Mouse (Mus musculus): ENCODE data around the gene Nes. TPM values are rescaled to one million over a fixed set of nuclear protein-coding genes. Genes with fewer than 3 reads are reported as not detected.

The Nes gene
- polyA plus RNA-seq, 1 experiment from 2014 or later: 11.1 TPM

DNA sequence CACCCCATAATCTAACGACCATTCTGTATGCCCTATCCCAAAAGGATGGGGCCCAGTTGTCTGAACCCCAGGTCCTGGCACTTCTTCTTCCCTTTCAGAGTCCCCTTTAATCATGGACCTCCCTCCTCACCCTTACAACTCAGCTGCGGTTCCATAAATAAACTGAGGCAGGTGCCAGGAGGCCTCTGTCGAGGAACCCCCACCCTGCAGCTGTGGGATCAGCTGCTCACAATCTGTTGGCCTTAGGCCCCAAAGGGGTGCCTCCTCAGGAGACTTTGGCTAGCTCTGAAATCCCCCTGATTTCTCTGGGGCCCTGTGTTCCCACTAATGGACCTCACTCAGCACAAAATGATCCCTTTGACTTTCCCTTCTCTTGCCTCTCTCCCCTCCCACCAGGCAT lies 13.2 kb downstream of the Nes start:
- Histone ChIP-seq H3K27me3 (ENCODE audit: control insufficient read depth, insufficient read depth, low read length) (no peaks in the 10 kb centered on the region), H3K4me1 (ENCODE audit: control insufficient read depth, insufficient read depth, low read length) (peaks cover 40% of the 10 kb centered on the region), H3K27ac (ENCODE audit: low read depth, low read length) (no peak overlapping the region), H3K36me3 (ENCODE audit: control insufficient read depth, insufficient read depth, low read length) (no peaks in the 10 kb centered on the region), H3K9me3 (ENCODE audit: control insufficient read depth, low read length) (no peaks in the 10 kb centered on the region), H3K9ac (replicated peaks; ENCODE audit: low read depth, low read length) (no peak overlapping the region), H3K4me3 (ENCODE audit: low read depth, low read length) (no peak overlapping the region), H3K4me2 (ENCODE audit: low read depth, low read length) (no peak overlapping the region)
- no peak for ATAC-seq (ENCODE audit: low read depth)
- WGBS: 17% methylated on average over 3 of the region's 3 CpGs

DNA sequence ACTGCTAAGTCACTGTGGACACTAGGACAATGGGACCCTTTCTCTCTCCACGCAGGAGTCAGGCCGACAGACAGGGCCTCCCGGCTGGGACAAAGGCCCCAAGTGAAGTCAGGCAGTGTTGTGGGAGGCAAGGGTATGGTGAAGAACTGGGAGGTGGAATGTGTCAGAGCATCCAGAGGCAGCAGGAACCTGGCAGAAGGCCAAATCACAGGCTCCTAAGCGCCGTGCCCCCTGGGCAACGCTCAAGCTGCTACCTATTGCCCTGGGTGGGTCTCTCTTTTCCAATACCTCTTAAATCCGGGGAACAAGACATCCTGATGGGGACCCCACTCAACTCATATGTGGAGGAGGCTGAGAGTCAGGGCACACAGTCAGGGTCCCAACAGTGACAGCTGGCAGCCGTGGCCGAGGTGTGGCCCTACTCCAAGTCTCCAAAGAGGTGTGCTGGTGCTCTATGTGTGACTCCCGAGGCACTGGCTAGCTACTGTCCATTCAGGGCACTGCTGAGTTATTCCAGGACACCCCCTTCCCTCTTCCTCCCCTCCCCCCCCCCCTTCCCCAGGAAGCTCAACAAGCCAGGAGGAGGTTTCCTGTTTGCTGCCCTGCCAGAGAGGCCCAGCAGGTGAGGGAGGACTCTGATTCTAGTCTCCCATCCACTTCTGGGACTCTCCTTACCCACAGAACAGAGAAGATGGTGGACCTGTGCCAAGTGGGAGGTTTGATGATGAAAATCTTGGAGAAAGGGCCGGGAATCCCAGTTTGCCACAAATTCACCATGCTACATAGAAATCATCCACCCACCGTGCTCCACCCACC lies 14.8 kb downstream of the Nes start:
- H3K27me3 ChIP-seq (ENCODE audit: control insufficient read depth, insufficient read depth, low read length): no peaks in the 10 kb centered on the region
- 27% methylated on average over 12 of the region's 12 CpGs for WGBS
- H3K4me3 ChIP-seq (ENCODE audit: low read depth, low read length): no peak overlapping the region
- H3K9ac ChIP-seq (replicated peaks; ENCODE audit: low read depth, low read length): no peak overlapping the region
- H3K36me3 ChIP-seq (ENCODE audit: control insufficient read depth, insufficient read depth, low read length): no peaks in the 10 kb centered on the region
- peaks cover 40% of the 10 kb centered on the region for H3K4me1 ChIP-seq (ENCODE audit: control insufficient read depth, insufficient read depth, low read length)
- H3K4me2 ChIP-seq (ENCODE audit: low read depth, low read length): no peak overlapping the region
- 0 out of 2 replicates have a peak, but pooled peaks have one; percentile 3 for ATAC-seq (ENCODE audit: low read depth)
- peak overlapping the region; percentile 53; the same call in 1 of the 2 replicates for H3K27ac ChIP-seq (ENCODE audit: low read depth, low read length)
- no peaks in the 10 kb centered on the region for H3K9me3 ChIP-seq (ENCODE audit: control insufficient read depth, low read length)

DNA sequence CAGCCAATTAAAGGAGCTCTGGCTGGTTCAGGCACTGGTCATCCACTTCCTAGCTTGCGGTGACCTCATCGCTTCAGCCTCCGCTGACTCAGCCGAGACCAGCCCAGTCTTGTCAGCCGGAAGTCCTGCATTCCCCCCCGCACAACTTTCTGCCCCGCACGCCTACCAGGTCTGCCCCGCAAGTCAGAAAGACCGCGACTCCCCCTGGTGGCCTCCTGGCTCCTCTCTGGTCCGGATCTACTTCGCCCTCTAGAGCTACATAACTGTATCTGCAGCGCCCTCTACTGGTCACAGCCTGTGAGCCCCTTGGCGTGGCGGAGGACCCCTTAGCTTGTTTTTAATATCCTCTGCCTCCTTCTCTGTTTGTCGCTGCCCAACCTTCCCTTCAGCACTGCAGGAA lies 16.0 kb downstream of the Nes start:
- no peaks in the 10 kb centered on the region for H3K36me3 ChIP-seq (ENCODE audit: control insufficient read depth, insufficient read depth, low read length)
- under 1% methylated on average over 17 of the region's 17 CpGs for WGBS
- no peaks in the 10 kb centered on the region for H3K27me3 ChIP-seq (ENCODE audit: control insufficient read depth, insufficient read depth, low read length)
- H3K4me2 ChIP-seq (ENCODE audit: low read depth, low read length): peak overlapping the region; percentile 56
- H3K4me3 ChIP-seq (ENCODE audit: low read depth, low read length): peak overlapping the region; percentile 31
- H3K4me1 ChIP-seq (ENCODE audit: control insufficient read depth, insufficient read depth, low read length): peaks cover 38% of the 10 kb centered on the region
- no peaks in the 10 kb centered on the region for H3K9me3 ChIP-seq (ENCODE audit: control insufficient read depth, low read length)
- H3K9ac ChIP-seq (replicated peaks; ENCODE audit: low read depth, low read length): 0 out of 2 replicates have a peak overlapping the region, but pooled peaks have one; percentile 17
- H3K27ac ChIP-seq (ENCODE audit: low read depth, low read length): peak overlapping the region; percentile 66; the same call in 1 of the 2 replicates
- peak; percentile 83 for ATAC-seq (ENCODE audit: low read depth)

DNA sequence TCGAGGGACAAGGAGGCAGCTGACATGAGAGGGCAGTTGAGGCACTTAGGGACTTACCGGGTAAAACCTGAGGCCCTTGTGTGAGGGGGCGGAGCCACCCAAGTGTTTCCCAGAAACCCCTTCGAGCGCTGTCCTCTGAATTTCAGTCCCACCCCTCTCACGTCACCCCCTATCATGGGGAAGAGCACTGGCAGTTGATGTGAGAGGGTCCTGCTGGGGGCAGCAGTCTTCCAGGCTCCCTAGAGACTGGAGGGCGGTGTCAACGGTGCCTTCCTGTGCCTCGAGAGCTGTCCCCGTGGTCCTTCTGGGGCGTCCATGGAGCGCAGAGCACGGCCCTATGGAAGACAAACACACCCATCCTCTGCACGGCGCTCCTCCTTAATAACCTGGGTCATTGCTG lies 16.8 kb downstream of the Nes start:
- peak overlapping the region; percentile 66; the same call in 1 of the 2 replicates for H3K27ac ChIP-seq (ENCODE audit: low read depth, low read length)
- H3K36me3 ChIP-seq (ENCODE audit: control insufficient read depth, insufficient read depth, low read length): no peaks in the 10 kb centered on the region
- H3K27me3 ChIP-seq (ENCODE audit: control insufficient read depth, insufficient read depth, low read length): no peaks in the 10 kb centered on the region
- H3K4me1 ChIP-seq (ENCODE audit: control insufficient read depth, insufficient read depth, low read length): peaks cover 31% of the 10 kb centered on the region
- under 1% methylated on average over 15 of the region's 15 CpGs for WGBS
- H3K9ac ChIP-seq (replicated peaks; ENCODE audit: low read depth, low read length): peak overlapping the region; percentile 49
- no peaks in the 10 kb centered on the region for H3K9me3 ChIP-seq (ENCODE audit: control insufficient read depth, low read length)
- peak overlapping the region; percentile 31 for H3K4me3 ChIP-seq (ENCODE audit: low read depth, low read length)
- H3K4me2 ChIP-seq (ENCODE audit: low read depth, low read length): peak overlapping the region; percentile 56
- ATAC-seq (ENCODE audit: low read depth): peak; percentile 68

DNA sequence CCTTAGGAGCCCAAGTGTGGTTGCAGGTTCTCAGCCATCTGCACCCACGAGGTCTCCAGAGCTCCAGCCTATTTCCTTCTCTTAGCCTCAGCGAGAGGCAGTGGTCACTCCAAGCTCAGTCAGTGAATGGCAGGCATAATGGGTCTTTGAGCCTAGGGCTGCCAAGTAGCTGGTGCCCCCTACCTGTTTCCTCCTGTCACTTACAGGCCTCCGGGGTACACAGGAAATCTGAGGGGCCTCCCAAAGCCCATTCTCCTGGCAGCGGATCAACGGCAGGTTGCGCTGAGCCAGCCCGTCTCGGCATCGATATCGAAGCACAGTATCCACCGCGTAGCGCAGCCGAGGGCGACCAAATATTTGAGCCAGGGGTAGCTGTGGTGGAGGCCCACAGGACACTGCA lies 17.2 kb downstream of the Nes start:
- no peak for ATAC-seq (ENCODE audit: low read depth)
- no peaks in the 10 kb centered on the region for H3K9me3 ChIP-seq (ENCODE audit: control insufficient read depth, low read length)
- WGBS: 10% methylated on average over 15 of the region's 15 CpGs
- peak overlapping the region; percentile 56 for H3K4me2 ChIP-seq (ENCODE audit: low read depth, low read length)
- peak overlapping the region; percentile 31 for H3K4me3 ChIP-seq (ENCODE audit: low read depth, low read length)
- peak overlapping the region; percentile 58; the same call in 1 of the 2 replicates for H3K27ac ChIP-seq (ENCODE audit: low read depth, low read length)
- no peaks in the 10 kb centered on the region for H3K36me3 ChIP-seq (ENCODE audit: control insufficient read depth, insufficient read depth, low read length)
- peaks cover 29% of the 10 kb centered on the region for H3K4me1 ChIP-seq (ENCODE audit: control insufficient read depth, insufficient read depth, low read length)
- H3K27me3 ChIP-seq (ENCODE audit: control insufficient read depth, insufficient read depth, low read length): no peaks in the 10 kb centered on the region; the same call in 1 of the 2 replicates
- H3K9ac ChIP-seq (replicated peaks; ENCODE audit: low read depth, low read length): peak overlapping the region; percentile 49

DNA sequence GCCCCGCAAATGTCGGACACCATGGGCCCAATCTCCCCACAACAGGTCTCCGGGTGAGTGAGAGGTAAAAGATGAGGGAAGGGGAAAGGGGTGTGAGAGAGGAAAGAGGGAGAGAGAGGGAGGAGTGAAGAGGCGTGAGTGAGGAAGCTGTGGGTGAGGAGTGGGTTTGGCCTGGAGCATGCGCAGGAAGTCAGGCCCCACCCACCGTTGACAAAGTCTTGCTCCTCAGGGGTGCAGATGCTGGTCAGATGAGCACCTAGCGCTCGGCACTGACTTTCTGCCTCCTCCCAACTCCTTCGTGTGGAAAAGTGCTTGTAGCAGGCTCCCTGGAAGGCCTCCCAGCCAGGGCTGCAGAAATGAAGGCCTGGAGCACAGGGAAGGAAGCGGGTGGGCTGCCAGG lies 19.1 kb downstream of the Nes start:
- H3K9me3 ChIP-seq (ENCODE audit: control insufficient read depth, low read length): no peaks in the 10 kb centered on the region
- WGBS: 41% methylated on average over 10 of the region's 10 CpGs
- peaks cover 14% of the 10 kb centered on the region; the same call in 1 of the 2 replicates for H3K4me1 ChIP-seq (ENCODE audit: control insufficient read depth, insufficient read depth, low read length)
- peaks cover 11% of the 10 kb centered on the region for H3K27me3 ChIP-seq (ENCODE audit: control insufficient read depth, insufficient read depth, low read length)
- H3K4me2 ChIP-seq (ENCODE audit: low read depth, low read length): no peak overlapping the region
- no peak overlapping the region for H3K9ac ChIP-seq (replicated peaks; ENCODE audit: low read depth, low read length)
- ATAC-seq (ENCODE audit: low read depth): no peak
- H3K36me3 ChIP-seq (ENCODE audit: control insufficient read depth, insufficient read depth, low read length): no peaks in the 10 kb centered on the region
- no peak overlapping the region for H3K4me3 ChIP-seq (ENCODE audit: low read depth, low read length)
- H3K27ac ChIP-seq (ENCODE audit: low read depth, low read length): no peak overlapping the region

DNA sequence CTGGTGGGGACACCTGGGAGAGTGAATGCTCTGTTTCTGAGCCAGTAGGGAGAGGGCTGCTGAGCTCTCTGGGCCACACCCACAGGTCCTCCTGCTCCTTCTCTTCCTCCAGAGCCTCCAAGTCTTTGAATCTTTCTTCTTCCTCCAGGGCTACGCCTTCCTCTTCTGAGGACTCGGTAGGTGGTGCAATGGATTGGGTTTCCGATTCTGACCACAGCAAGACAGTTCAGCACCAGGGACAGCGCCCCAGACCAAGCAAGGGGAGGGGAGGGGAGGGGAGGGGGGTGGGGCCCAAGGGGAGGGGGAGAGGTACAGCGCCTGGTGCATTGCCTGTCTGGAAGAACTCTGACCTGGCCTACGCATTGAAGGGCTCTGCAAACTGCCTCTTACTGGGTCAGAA lies 22.6 kb downstream of the Nes start:
- ATAC-seq (ENCODE audit: low read depth): no peak
- no peak overlapping the region for H3K4me3 ChIP-seq (ENCODE audit: low read depth, low read length)
- H3K4me1 ChIP-seq (ENCODE audit: control insufficient read depth, insufficient read depth, low read length): peaks cover 9% of the 10 kb centered on the region; the same call in 1 of the 2 replicates
- H3K27me3 ChIP-seq (ENCODE audit: control insufficient read depth, insufficient read depth, low read length): peaks cover 41% of the 10 kb centered on the region
- H3K27ac ChIP-seq (ENCODE audit: low read depth, low read length): no peak overlapping the region
- H3K9ac ChIP-seq (replicated peaks; ENCODE audit: low read depth, low read length): no peak overlapping the region
- no peaks in the 10 kb centered on the region for H3K36me3 ChIP-seq (ENCODE audit: control insufficient read depth, insufficient read depth, low read length)
- no peak overlapping the region for H3K4me2 ChIP-seq (ENCODE audit: low read depth, low read length)
- 8% methylated on average over 6 of the region's 6 CpGs for WGBS
- no peaks in the 10 kb centered on the region for H3K9me3 ChIP-seq (ENCODE audit: control insufficient read depth, low read length)

DNA sequence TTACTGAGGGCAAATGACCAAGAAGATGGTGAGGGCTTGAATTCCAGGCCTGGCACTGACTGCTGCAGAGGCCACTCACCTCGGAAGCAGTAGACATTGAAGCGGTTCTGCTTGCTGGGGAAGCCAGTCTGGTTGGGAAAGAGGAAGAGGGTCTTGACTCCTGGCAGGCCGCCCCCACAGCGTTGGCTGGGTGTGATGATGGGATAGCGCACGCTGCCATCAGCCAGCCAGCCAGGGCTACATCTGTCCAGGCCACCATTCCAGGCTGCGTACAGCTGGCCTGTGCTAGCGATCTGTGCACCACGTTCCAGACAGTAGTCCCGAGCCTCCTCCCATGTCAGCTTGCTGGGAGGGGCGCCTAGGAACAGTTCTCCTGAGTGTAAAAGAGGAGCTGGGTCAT lies 24.5 kb downstream of the Nes start:
- Histone ChIP-seq H3K9me3 (ENCODE audit: control insufficient read depth, low read length) (no peaks in the 10 kb centered on the region), H3K27me3 (ENCODE audit: control insufficient read depth, insufficient read depth, low read length) (peaks cover 58% of the 10 kb centered on the region), H3K4me3 (ENCODE audit: low read depth, low read length) (no peak overlapping the region), H3K36me3 (ENCODE audit: control insufficient read depth, insufficient read depth, low read length) (no peaks in the 10 kb centered on the region), H3K4me1 (ENCODE audit: control insufficient read depth, insufficient read depth, low read length) (peaks cover 21% of the 10 kb centered on the region), H3K9ac (replicated peaks; ENCODE audit: low read depth, low read length) (no peak overlapping the region), H3K4me2 (ENCODE audit: low read depth, low read length) (no peak overlapping the region), H3K27ac (ENCODE audit: low read depth, low read length) (no peak overlapping the region)
- ATAC-seq (ENCODE audit: low read depth): no peak
- 36% methylated on average over 11 of the region's 11 CpGs for WGBS

DNA sequence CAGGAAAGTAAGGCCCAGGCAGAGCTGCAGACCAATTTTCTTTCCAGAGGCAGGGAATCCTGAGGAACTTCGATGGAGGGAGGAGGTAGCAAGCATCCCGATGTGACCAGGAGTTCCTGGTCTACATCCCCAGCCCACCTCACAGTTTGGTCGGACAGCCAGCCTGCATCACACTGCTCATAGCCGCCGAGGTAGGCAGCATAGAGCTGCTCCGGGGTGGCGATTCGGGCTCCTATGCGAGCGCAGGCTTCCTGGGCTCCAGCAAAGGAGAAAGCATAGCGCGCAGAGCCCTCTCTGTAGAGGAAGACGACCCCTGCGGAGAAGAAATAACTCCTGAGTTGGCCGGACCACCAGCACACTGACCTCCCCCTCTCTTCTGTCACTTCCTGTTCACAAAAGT lies 25.5 kb downstream of the Nes start:
- no peak for ATAC-seq (ENCODE audit: low read depth)
- Histone ChIP-seq H3K4me1 (ENCODE audit: control insufficient read depth, insufficient read depth, low read length) (peaks cover 21% of the 10 kb centered on the region), H3K27ac (ENCODE audit: low read depth, low read length) (no peak overlapping the region), H3K9me3 (ENCODE audit: control insufficient read depth, low read length) (no peaks in the 10 kb centered on the region), H3K36me3 (ENCODE audit: control insufficient read depth, insufficient read depth, low read length) (no peaks in the 10 kb centered on the region), H3K4me2 (ENCODE audit: low read depth, low read length) (peak overlapping the region; percentile 66), H3K9ac (replicated peaks; ENCODE audit: low read depth, low read length) (no peak overlapping the region), H3K4me3 (ENCODE audit: low read depth, low read length) (peak overlapping the region; percentile 37; the same call in 1 of the 2 replicates), H3K27me3 (ENCODE audit: control insufficient read depth, insufficient read depth, low read length) (peaks cover 67% of the 10 kb centered on the region)
- 5% methylated on average over 15 of the region's 15 CpGs for WGBS

All from neural tube, embryonic 14.5 days (tissue).